Mouse (Mus musculus) CH12.LX (cell line): ENCODE measurements around the gene Rplp1. TPM values are rescaled to one million over a fixed set of nuclear protein-coding genes. Genes with fewer than 3 reads are reported as not detected.

Experiments
- DNase-seq: peaks from one replicate; pipeline ENCODE4 v3.0.0-alpha.2; 2013; ENCODE audit errors: extremely low read depth
- H3K27ac ChIP-seq: 2 replicates; pipeline ENCODE4 v1.5.1; 2012; ENCODE audit warnings: low read depth, mild to moderate bottlenecking, control low read depth, moderate library complexity; ENCODE audit not compliant: insufficient read depth
- H3K27me3 ChIP-seq: replicated peaks from 2 replicates; pipeline ENCODE3; 2012; ENCODE audit warnings: inconsistent platforms
- H3K36me3 ChIP-seq, 2 experiments: replicated peaks in 1 of 2; 2 replicates each; pipeline versions ENCODE3 to v1.6.1; 2012; ENCODE audit warnings: inconsistent platforms in 1 of 2, low read length in 1 of 2, mild to moderate bottlenecking in 1 of 2, mixed read lengths in 1 of 2, moderate library complexity in 1 of 2; ENCODE audit not compliant: control insufficient read depth in 1 of 2, insufficient read depth in 1 of 2
- H3K4me1 ChIP-seq, 2 experiments: 2 replicates each; pipeline ENCODE4 v1.6.1; 2012; ENCODE audit warnings: inconsistent platforms in 1 of 2, moderate library complexity in 1 of 2; ENCODE audit not compliant: insufficient read depth in 2 of 2, control insufficient read depth in 1 of 2
- H3K4me2 ChIP-seq: 2 replicates; pipeline ENCODE4 v1.6.1; 2012; ENCODE audit warnings: low read depth, mild to moderate bottlenecking, control low read depth; ENCODE audit not compliant: poor library complexity, insufficient read depth, severe bottlenecking
- H3K4me3 ChIP-seq, 3 experiments: fragments of 150-350 bp in 1 of 3; sonication (generic) in 1 of 3; replicated peaks in 1 of 3; 2 replicates each; pipeline versions ENCODE3 to v1.5.1; 2011 to 2012; ENCODE audit warnings: low read depth in 2 of 3, low read length in 2 of 3, mild to moderate bottlenecking in 2 of 3, moderate library complexity in 2 of 3, control low read depth in 1 of 3, improper control_type of control experiment in 1 of 3, inconsistent platforms in 1 of 3, mixed read lengths in 1 of 3; ENCODE audit not compliant: poor library complexity in 1 of 3
- H3K79me2 ChIP-seq: replicated peaks from 2 replicates; pipeline ENCODE4 v1.6.1; 2012; ENCODE audit warnings: mild to moderate bottlenecking, moderate library complexity; ENCODE audit not compliant: control insufficient read depth, poor library complexity, insufficient read depth, severe bottlenecking; ENCODE audit errors: extremely low read depth
- H3K9ac ChIP-seq: 2 replicates; pipeline ENCODE4 v1.6.1; 2012; ENCODE audit warnings: low read depth, mild to moderate bottlenecking, control low read depth, moderate library complexity; ENCODE audit not compliant: insufficient read depth
- H3K9me3 ChIP-seq: replicated peaks from 2 replicates; pipeline ENCODE3; 2012; ENCODE audit warnings: low read length, inconsistent platforms, mixed read lengths
- BHLHE40 ChIP-seq: IDR thresholded peaks from 2 replicates; pipeline ENCODE4 v1.6.1; 2011; ENCODE audit warnings: mild to moderate bottlenecking, low read depth, low read length, improper control_type of control experiment
- CHD1 ChIP-seq: IDR thresholded peaks from 2 replicates; pipeline ENCODE4 v1.6.1; 2012; ENCODE audit warnings: low read depth, low read length, improper control_type of control experiment, inconsistent platforms
- CHD2 ChIP-seq: IDR thresholded peaks from 2 replicates; pipeline ENCODE4 v1.6.1; 2011; ENCODE audit warnings: low read length, improper control_type of control experiment
- CTCF ChIP-seq, 2 experiments: IDR thresholded peaks in 1 of 2; conservative IDR thresholded peaks in 1 of 2; 2 replicates each; pipeline ENCODE4 v1.5.1; 2011 to 2012; ENCODE audit warnings: low read depth in 2 of 2, low read length in 2 of 2, improper control_type of control experiment in 1 of 2, inconsistent platforms in 1 of 2, mild to moderate bottlenecking in 1 of 2, moderate library complexity in 1 of 2
- ELF1 ChIP-seq: IDR thresholded peaks from 2 replicates; pipeline ENCODE4 v1.6.1; 2014; ENCODE audit warnings: low read depth, mild to moderate bottlenecking, inconsistent platforms, low read length, improper control_type of control experiment
- GABPA ChIP-seq: IDR thresholded peaks from 2 replicates; pipeline ENCODE4 v1.6.1; 2012; ENCODE audit warnings: low read depth, low read length, improper control_type of control experiment, inconsistent platforms; ENCODE audit not compliant: insufficient replicate concordance
- HCFC1 ChIP-seq: IDR thresholded peaks from 2 replicates; pipeline ENCODE4 v1.6.1; 2012; ENCODE audit warnings: low read depth, mild to moderate bottlenecking, inconsistent platforms, low read length, improper control_type of control experiment
- JUN ChIP-seq: IDR thresholded peaks from 2 replicates; pipeline ENCODE4 v1.6.1; 2011; ENCODE audit warnings: low read depth, mild to moderate bottlenecking, low read length, improper control_type of control experiment, moderate library complexity; ENCODE audit not compliant: insufficient read depth
- MAFK ChIP-seq: IDR thresholded peaks from 2 replicates; pipeline ENCODE4 v1.6.1; 2011; ENCODE audit warnings: low read length, improper control_type of control experiment; ENCODE audit not compliant: insufficient replicate concordance
- MAZ ChIP-seq: IDR thresholded peaks from 2 replicates; pipeline ENCODE4 v1.6.1; 2012; ENCODE audit warnings: low read depth, mild to moderate bottlenecking, inconsistent platforms, low read length, improper control_type of control experiment, moderate library complexity
- MEF2A ChIP-seq: IDR thresholded peaks from 2 replicates; pipeline ENCODE4 v1.6.1; 2014; ENCODE audit warnings: low read depth, mild to moderate bottlenecking, inconsistent platforms, low read length, improper control_type of control experiment, borderline replicate concordance
- MXI1 ChIP-seq: IDR thresholded peaks from 2 replicates; pipeline ENCODE4 v1.6.1; 2011; ENCODE audit warnings: mild to moderate bottlenecking, low read depth, low read length, improper control_type of control experiment
- NELFE ChIP-seq: IDR thresholded peaks from 2 replicates; pipeline ENCODE4 v1.6.1; 2011; ENCODE audit warnings: low read depth, low read length, improper control_type of control experiment
- NRF1 ChIP-seq: IDR thresholded peaks from 2 replicates; pipeline ENCODE4 v1.6.1; 2014; ENCODE audit warnings: low read depth, mild to moderate bottlenecking, inconsistent platforms, low read length, improper control_type of control experiment, moderate library complexity
- PAX5 ChIP-seq: IDR thresholded peaks from 2 replicates; pipeline ENCODE4 v1.6.1; 2012; ENCODE audit warnings: low read length, inconsistent platforms, mixed read lengths
- POLR2AphosphoS2 ChIP-seq: IDR thresholded peaks from 2 replicates; pipeline ENCODE4 v1.6.1; 2011; ENCODE audit warnings: low read depth, low read length, improper control_type of control experiment
- RAD21 ChIP-seq: IDR thresholded peaks from 2 replicates; pipeline ENCODE4 v1.6.1; 2011; ENCODE audit warnings: low read depth, mild to moderate bottlenecking, low read length, improper control_type of control experiment, moderate library complexity
- TBP ChIP-seq: conservative IDR thresholded peaks from 2 replicates; pipeline ENCODE4 v1.6.1; 2011; ENCODE audit warnings: low read depth, low read length, improper control_type of control experiment
- TCF12 ChIP-seq: IDR thresholded peaks from 2 replicates; pipeline ENCODE4 v1.6.1; 2014; ENCODE audit warnings: low read depth, mild to moderate bottlenecking, inconsistent platforms, low read length, improper control_type of control experiment
- UBTF ChIP-seq: IDR thresholded peaks from 2 replicates; pipeline ENCODE4 v1.6.1; 2012; ENCODE audit warnings: low read depth, mild to moderate bottlenecking, inconsistent platforms, low read length, improper control_type of control experiment, moderate library complexity
- USF1 ChIP-seq: IDR thresholded peaks from 2 replicates; pipeline ENCODE4 v1.6.1; 2014; ENCODE audit warnings: low read depth, mild to moderate bottlenecking, inconsistent platforms, low read length, improper control_type of control experiment
- ZKSCAN1 ChIP-seq: IDR thresholded peaks from 2 replicates; pipeline ENCODE4 v1.6.1; 2012; ENCODE audit warnings: low read depth, inconsistent platforms, low read length, improper control_type of control experiment, borderline replicate concordance
- dilution Hi-C: fragments of 300-500 bp; cut with MboI; formaldehyde crosslinking; loops from 2 replicates; pipeline ENCODE4 v1.14.3; 2020; ENCODE audit warnings: low sequenced_read_pairs; ENCODE audit not compliant: extremely low pct_unique_long_range_greater_than_20kb, extremely low pct_ligation_motif_present
- in situ Hi-C: fragments of 300-500 bp; cut with MboI; formaldehyde crosslinking; loops from 3 replicates; pipeline ENCODE4 v1.14.3; 2019; ENCODE audit warnings: low sequenced_read_pairs, low pct_ligation_motif_present, low pct_unique_long_range_greater_than_20kb, mixed read lengths
- polyA plus RNA-seq: library from polyadenylated mRNA; unstranded; fragments of >175 nt; gene quantifications from 2 replicates; pipeline ENCODE4 v1.2.1, GENCODE M21; 2012; ENCODE audit warnings: low read depth; ENCODE audit not compliant: insufficient read length
- total RNA-seq, 2 experiments: library from RNA; depleted of rRNA; stranded (reverse); fragments of 300-350 nt in 1 of 2; fragments of >200 nt in 1 of 2; gene quantifications; 2 replicates each; pipeline ENCODE4 v1.2.3; 2012 to 2014

The Rplp1 gene
- total and polyA plus RNA-seq, 3 experiments, result 6,276 to 13,782 (median 7,835) TPM

GRCm38 (mm10) chr9:61885964-61886363, 28.4 kb downstream of the Rplp1 start:
- Histone ChIP-seq H3K36me3 (no peaks in the 10 kb centered on the region), H3K27ac (no peak overlapping the region), H3K9ac (no peak overlapping the region), H3K27me3 (no peaks in the 10 kb centered on the region), H3K4me1 (peaks cover 0 to 7% of the 10 kb centered on the region in 2 experiments; a peak in 1 of 4 replicates), H3K79me2 (no peaks in the 10 kb centered on the region), H3K9me3 (no peaks in the 10 kb centered on the region), H3K4me3 (no peak overlapping the region)
- in situ Hi-C loops (no loop called here), dilution Hi-C loops (no loop called here)
- no peak for DNase-seq
- TF ChIP-seq TCF12 (no peak), TBP (no peak), HCFC1 (no peak), CHD1 (no peak), USF1 (no peak), PAX5 (no peak), JUN (no peak), POLR2AphosphoS2 (no peak), GABPA (no peak), MAFK (no peak), CTCF (conservative IDR thresholded peaks at IDR 0.05 in 1 of 2, IDR thresholded peaks at IDR 0.05 in 1 of 2; ENCODE audit: low read depth in 2 of 2, low read length in 2 of 2) (no peak)
- TF ChIP-seq, all 38 proteins: peak for 0
- H3K4me2 ChIP-seq, result no peak overlapping the region

- H3K4me3 ChIP-seq, result no peak overlapping the region
- no peak for DNase-seq
- peaks cover 0 to 7% of the 10 kb centered on the region in 2 experiments; a peak in 1 of 4 replicates for H3K4me1 ChIP-seq
- H3K4me2 ChIP-seq, result no peak overlapping the region
- H3K79me2 ChIP-seq, result no peaks in the 10 kb centered on the region
- H3K9me3 ChIP-seq, result no peaks in the 10 kb centered on the region
- no peak for TF ChIP-seq ZKSCAN1
- no peak for TF ChIP-seq BHLHE40
- no peak for TF ChIP-seq ELF1
- TF ChIP-seq GABPA, result no peak
- no peak for TF ChIP-seq CHD1
- TF ChIP-seq NELFE, result no peak
- TF ChIP-seq NRF1, result no peak
- TF ChIP-seq UBTF, result no peak
- no peak for TF ChIP-seq MXI1
- no peak for TF ChIP-seq RAD21
- TF ChIP-seq MEF2A, result no peak
- TF ChIP-seq MAFK, result no peak
- no peak for TF ChIP-seq CHD2
- TF ChIP-seq PAX5, result no peak
- TF ChIP-seq MAZ, result no peak
- no peaks in the 10 kb centered on the region for H3K27me3 ChIP-seq
- dilution Hi-C loops, result no loop called here
- H3K27ac ChIP-seq, result no peak overlapping the region
- H3K9ac ChIP-seq, result no peak overlapping the region
- in situ Hi-C loops, result no loop called here
- no peaks in the 10 kb centered on the region for H3K36me3 ChIP-seq
Measured at GRCm38 (mm10) chr9:61884936-61885335, 29.4 kb downstream of the Rplp1 start.
